Mouse (Mus musculus): ENCODE measurements at regions not wholly inside any gene's neighbourhood (a gene's known extent, or its start where the extent isn't known, plus 50 kb on each side); places are given as distances from the start of the nearest gene placed in this dataset.

DNA sequence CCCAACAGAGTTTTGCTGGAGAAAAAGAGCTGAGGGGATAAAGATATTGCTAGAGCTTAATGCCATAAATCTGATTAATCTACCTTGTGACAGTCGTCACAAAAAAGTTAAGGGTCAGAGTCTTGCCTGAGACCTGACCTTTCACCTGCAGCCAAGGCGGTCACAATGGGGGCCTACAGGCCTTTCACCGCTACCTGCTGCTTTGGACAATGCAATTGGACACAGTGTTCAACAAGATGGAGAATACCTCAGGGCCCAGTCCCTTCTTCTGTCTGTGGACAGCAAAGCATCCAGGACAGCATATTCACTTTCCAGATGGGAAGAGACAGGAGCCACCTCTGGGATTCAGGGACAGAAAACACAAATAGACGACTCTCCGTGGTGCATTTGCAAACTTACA, 226.3 kb upstream of the Hes1 start:
- no peak overlapping the region for H3K4me2 ChIP-seq (ENCODE audit: low read depth)
- no peaks in the 10 kb centered on the region for H3K27me3 ChIP-seq (ENCODE audit: control insufficient read depth, insufficient read depth, insufficient read length)
- no peak for TF ChIP-seq MAX (IDR thresholded peaks at IDR 0.05; ENCODE audit: low read depth)
- TF ChIP-seq E2F4 (IDR thresholded peaks at IDR 0.05; ENCODE audit: insufficient read depth) = no peak
- TF ChIP-seq TCF3 (IDR thresholded peaks at IDR 0.05; ENCODE audit: insufficient read length, low read depth) = no peak
- no peak for TF ChIP-seq POLR2A (IDR thresholded peaks at IDR 0.05; ENCODE audit: insufficient read length, low read depth)
- no peak for TF ChIP-seq USF1 (IDR thresholded peaks at IDR 0.05; ENCODE audit: low read depth)
- TF ChIP-seq TCF12 (IDR thresholded peaks at IDR 0.05; ENCODE audit: insufficient read depth, poor library complexity, severe bottlenecking) = no peak
- no peak for TF ChIP-seq MYOD1 (IDR thresholded peaks at IDR 0.05; ENCODE audit: control insufficient read depth in 1 of 3, insufficient read length in 2 of 3, low read depth in 2 of 3)
- no peak for TF ChIP-seq MYOG (IDR thresholded peaks at IDR 0.05; ENCODE audit: control insufficient read depth in 1 of 3, insufficient read depth in 1 of 3, insufficient read length in 2 of 3, low read depth in 2 of 3)
- no peak for TF ChIP-seq POLR2AphosphoS2 (IDR thresholded peaks at IDR 0.05; ENCODE audit: insufficient read length, low read depth)
- H3K4me3 ChIP-seq = no peak overlapping the region
- H3K36me3 ChIP-seq (ENCODE audit: control insufficient read depth, insufficient read depth) = no peaks in the 10 kb centered on the region
- H3ac ChIP-seq (ENCODE audit: control insufficient read depth, insufficient read length) = no peak overlapping the region
- no peaks in the 10 kb centered on the region for H3K79me2 ChIP-seq (ENCODE audit: control insufficient read depth, insufficient read depth)

DNA sequence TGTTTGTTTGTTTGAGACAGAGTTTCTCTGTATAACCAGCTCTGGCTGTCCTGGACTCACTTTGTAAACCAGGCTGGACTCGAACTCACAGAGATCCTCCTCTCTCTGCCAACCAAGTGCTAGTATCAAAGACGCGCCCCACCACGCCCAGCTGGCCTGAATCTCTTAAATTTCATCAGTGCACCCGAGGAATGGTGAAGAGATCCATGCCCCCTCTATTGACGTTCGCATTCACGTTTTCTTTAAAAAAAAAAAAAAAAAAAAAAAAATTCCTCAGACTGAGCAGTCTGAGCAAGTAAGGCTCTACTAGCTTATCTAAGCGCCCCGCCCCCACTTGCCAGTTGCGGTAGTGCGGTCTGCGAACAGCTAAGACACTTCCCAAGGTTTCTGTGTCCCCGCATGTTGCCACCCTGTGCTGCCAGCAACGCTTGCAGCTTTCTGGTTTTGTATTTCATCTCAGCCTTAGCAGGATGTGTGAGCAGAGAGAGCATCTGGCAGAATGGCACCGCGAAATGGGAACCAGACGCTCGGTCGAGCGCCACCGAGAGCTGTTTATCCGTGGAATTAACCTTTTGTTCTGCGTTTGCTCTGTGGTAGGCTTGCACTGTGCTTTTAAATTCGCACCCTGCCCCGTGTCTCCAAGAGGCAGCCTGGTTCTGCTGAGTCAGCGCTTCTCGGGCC, 225.1 kb upstream of the Hes1 start:
- H3K4me2 ChIP-seq (ENCODE audit: low read depth) = peak overlapping the region; percentile 36
- TF ChIP-seq MYOG (IDR thresholded peaks at IDR 0.05; ENCODE audit: control insufficient read depth in 1 of 3, insufficient read depth in 1 of 3, insufficient read length in 2 of 3, low read depth in 2 of 3) = peak in 1 of 3 experiments; percentile 24
- no peak for TF ChIP-seq MYOD1 (IDR thresholded peaks at IDR 0.05; ENCODE audit: control insufficient read depth in 1 of 3, insufficient read length in 2 of 3, low read depth in 2 of 3)
- H3K4me3 ChIP-seq = no peak overlapping the region
- H3ac ChIP-seq (ENCODE audit: control insufficient read depth, insufficient read length) = no peak overlapping the region
- no peaks in the 10 kb centered on the region for H3K27me3 ChIP-seq (ENCODE audit: control insufficient read depth, insufficient read depth, insufficient read length)
- no peaks in the 10 kb centered on the region for H3K79me2 ChIP-seq (ENCODE audit: control insufficient read depth, insufficient read depth)
- H3K36me3 ChIP-seq (ENCODE audit: control insufficient read depth, insufficient read depth) = no peaks in the 10 kb centered on the region

DNA sequence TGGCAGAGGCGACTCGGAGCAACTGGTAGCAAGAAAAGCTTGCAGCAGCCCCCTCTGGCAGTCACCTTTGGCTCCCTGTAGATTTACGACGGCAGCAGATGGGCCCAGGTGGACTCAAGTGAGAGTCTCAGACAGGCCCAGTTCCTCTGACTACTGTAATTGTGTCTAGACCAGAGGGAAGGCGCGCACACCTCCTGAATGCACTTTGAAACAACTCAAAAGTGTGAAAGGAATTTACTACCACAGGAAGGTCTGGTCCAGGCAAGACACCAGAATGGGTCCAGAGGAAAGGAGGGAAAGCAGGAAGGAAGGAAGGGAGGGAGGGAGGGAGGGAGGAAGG, 224.6 kb upstream of the Hes1 start:
- H3K79me2 ChIP-seq (ENCODE audit: control insufficient read depth, insufficient read depth) = no peaks in the 10 kb centered on the region
- no peak overlapping the region for H3K4me3 ChIP-seq
- H3ac ChIP-seq (ENCODE audit: control insufficient read depth, insufficient read length) = no peak overlapping the region
- peak overlapping the region; percentile 36 for H3K4me2 ChIP-seq (ENCODE audit: low read depth)
- peak in 1 of 3 experiments; percentile 34 for TF ChIP-seq MYOD1 (IDR thresholded peaks at IDR 0.05; ENCODE audit: control insufficient read depth in 1 of 3, insufficient read length in 2 of 3, low read depth in 2 of 3)
- no peak for TF ChIP-seq CEBPB (IDR thresholded peaks at IDR 0.05; ENCODE audit: insufficient read depth, poor library complexity, severe bottlenecking)
- no peak for TF ChIP-seq POLR2AphosphoS2 (IDR thresholded peaks at IDR 0.05; ENCODE audit: insufficient read length, low read depth)
- no peak for TF ChIP-seq TCF3 (IDR thresholded peaks at IDR 0.05; ENCODE audit: insufficient read length, low read depth)
- H3K27me3 ChIP-seq (ENCODE audit: control insufficient read depth, insufficient read depth, insufficient read length) = no peaks in the 10 kb centered on the region
- no peaks in the 10 kb centered on the region for H3K36me3 ChIP-seq (ENCODE audit: control insufficient read depth, insufficient read depth)

DNA sequence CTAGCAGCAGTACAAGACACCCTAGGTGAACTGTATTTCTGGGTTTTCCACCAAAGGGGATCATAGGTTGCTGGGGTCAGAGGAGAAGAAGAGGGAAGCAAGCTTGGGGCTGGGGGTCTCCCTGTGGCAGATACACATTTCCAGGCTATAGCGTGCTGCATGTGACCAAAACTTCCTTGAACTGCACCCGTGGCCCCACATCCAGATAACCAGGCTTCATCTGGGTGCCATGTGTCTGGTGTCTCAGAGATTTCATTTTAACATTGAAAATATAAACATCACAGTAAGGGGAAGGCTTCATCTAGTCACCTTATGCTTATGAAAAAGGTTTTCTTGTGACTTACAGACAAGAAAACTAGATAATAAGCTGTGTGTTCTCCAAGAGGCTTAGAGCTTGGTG, 223.8 kb upstream of the Hes1 start:
- no peak for TF ChIP-seq USF1 (IDR thresholded peaks at IDR 0.05; ENCODE audit: low read depth)
- no peak for TF ChIP-seq TCF12 (IDR thresholded peaks at IDR 0.05; ENCODE audit: insufficient read depth, poor library complexity, severe bottlenecking)
- no peak for TF ChIP-seq MAX (IDR thresholded peaks at IDR 0.05; ENCODE audit: low read depth)
- TF ChIP-seq SRF (IDR thresholded peaks at IDR 0.05; ENCODE audit: control insufficient read depth, insufficient read length, low read depth) = no peak
- no peak for TF ChIP-seq POLR2A (IDR thresholded peaks at IDR 0.05; ENCODE audit: insufficient read length, low read depth)
- TF ChIP-seq POLR2AphosphoS2 (IDR thresholded peaks at IDR 0.05; ENCODE audit: insufficient read length, low read depth) = no peak
- no peak for TF ChIP-seq MYOG (IDR thresholded peaks at IDR 0.05; ENCODE audit: control insufficient read depth in 1 of 3, insufficient read depth in 1 of 3, insufficient read length in 2 of 3, low read depth in 2 of 3)
- TF ChIP-seq MYOD1 (IDR thresholded peaks at IDR 0.05; ENCODE audit: control insufficient read depth in 1 of 3, insufficient read length in 2 of 3, low read depth in 2 of 3) = no peak
- no peak for TF ChIP-seq TCF3 (IDR thresholded peaks at IDR 0.05; ENCODE audit: insufficient read length, low read depth)
- TF ChIP-seq REST (IDR thresholded peaks at IDR 0.05; ENCODE audit: insufficient read depth, insufficient read length) = no peak
- TF ChIP-seq CEBPB (IDR thresholded peaks at IDR 0.05; ENCODE audit: insufficient read depth, poor library complexity, severe bottlenecking) = no peak
- no peak for TF ChIP-seq E2F4 (IDR thresholded peaks at IDR 0.05; ENCODE audit: insufficient read depth)
- H3K27me3 ChIP-seq (ENCODE audit: control insufficient read depth, insufficient read depth, insufficient read length) = no peaks in the 10 kb centered on the region
- no peaks in the 10 kb centered on the region for H3K79me2 ChIP-seq (ENCODE audit: control insufficient read depth, insufficient read depth)
- no peak overlapping the region for H3K4me2 ChIP-seq (ENCODE audit: low read depth)
- no peak overlapping the region for H3K4me3 ChIP-seq
- H3ac ChIP-seq (ENCODE audit: control insufficient read depth, insufficient read length) = no peak overlapping the region
- H3K36me3 ChIP-seq (ENCODE audit: control insufficient read depth, insufficient read depth) = no peaks in the 10 kb centered on the region

DNA sequence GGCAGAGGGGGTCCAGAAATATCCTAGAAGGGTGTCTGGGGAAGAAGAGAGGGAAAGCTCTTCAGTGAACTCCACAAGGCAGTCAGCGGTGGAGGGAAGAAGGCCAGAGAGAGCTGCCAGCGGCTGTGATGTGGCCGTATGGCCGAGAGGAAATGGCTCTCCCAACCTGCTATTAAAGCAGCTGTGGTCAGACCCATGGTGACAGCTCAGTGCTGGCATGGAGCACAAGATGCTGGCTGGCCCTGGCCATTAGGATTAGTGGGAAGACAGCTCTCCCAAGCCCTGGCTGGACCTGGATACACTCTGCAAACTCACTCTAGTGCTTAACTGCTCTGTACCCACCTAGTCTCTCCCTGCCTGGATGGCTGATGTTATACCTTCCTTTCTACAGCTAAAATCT, 223.1 kb upstream of the Hes1 start:
- Histone ChIP-seq H3K4me2 (ENCODE audit: low read depth) (no peak overlapping the region), H3K36me3 (ENCODE audit: control insufficient read depth, insufficient read depth) (no peaks in the 10 kb centered on the region), H3K27me3 (ENCODE audit: control insufficient read depth, insufficient read depth, insufficient read length) (no peaks in the 10 kb centered on the region), H3K79me2 (ENCODE audit: control insufficient read depth, insufficient read depth) (no peaks in the 10 kb centered on the region), H3K4me3 (no peak overlapping the region), H3ac (ENCODE audit: control insufficient read depth, insufficient read length) (no peak overlapping the region)
- TF ChIP-seq POLR2A (IDR thresholded peaks at IDR 0.05; ENCODE audit: insufficient read length, low read depth) (no peak), TCF3 (IDR thresholded peaks at IDR 0.05; ENCODE audit: insufficient read length, low read depth) (no peak)
